Mouse (Mus musculus): ENCODE results near the gene Uqcc3.

GRCm38 (mm10) chr19:8926766-8927165 lies 46.0 kb upstream of the Uqcc3 start:
- TF ChIP-seq CTCF (IDR thresholded peaks at IDR 0.05) (no peak), POLR2A (IDR thresholded peaks at IDR 0.05; ENCODE audit: insufficient read depth, low read depth, low read length) (no peak)

Data from heart, adult 2 months (tissue).